Mouse (Mus musculus) lung, embryonic 14.5 days (tissue): Measurements from ENCODE around the gene Vps33b. TPM values are rescaled to one million over a fixed set of nuclear protein-coding genes. Genes with fewer than 3 reads are reported as not detected.
A peak's percentile ranks its signal among the peaks of the same experiment; 100 is the strongest.

Experiments
- ATAC-seq: fragments of 200-750 bp; cut with Nextera tagmentation; 2 replicates; pipeline ENCODE4 v1.8.0; 2017; ENCODE audit warnings: mild to moderate bottlenecking, moderate TSS enrichment, moderate library complexity; ENCODE audit not compliant: insufficient read depth
- DNase-seq: peaks from one replicate; pipeline ENCODE4 v3.0.0-alpha.2; 2015
- H3K27ac ChIP-seq: fragments of 300-500 bp; sonication (generic); 2 replicates; pipeline ENCODE4 v1.5.1; 2014; ENCODE audit warnings: low read depth, mild to moderate bottlenecking, moderate library complexity
- H3K27me3 ChIP-seq: fragments of 300-500 bp; sonication (generic); 2 replicates; pipeline ENCODE4 v1.6.1; 2014; ENCODE audit warnings: low read length, control low read depth; ENCODE audit not compliant: insufficient read depth
- H3K36me3 ChIP-seq: fragments of 300-500 bp; sonication (generic); 2 replicates; pipeline ENCODE4 v1.6.1; 2014; ENCODE audit warnings: control low read depth; ENCODE audit not compliant: insufficient read depth
- H3K4me1 ChIP-seq: fragments of 300-500 bp; sonication (generic); 2 replicates; pipeline ENCODE4 v1.6.1; 2014; ENCODE audit warnings: antibody characterized with exemption, control low read depth; ENCODE audit not compliant: insufficient read depth
- H3K4me2 ChIP-seq: fragments of 300-500 bp; sonication (generic); 2 replicates; pipeline ENCODE4 v1.6.1; 2014; ENCODE audit warnings: mild to moderate bottlenecking
- H3K4me3 ChIP-seq: fragments of 300-500 bp; sonication (generic); 2 replicates; pipeline ENCODE4 v1.5.1; 2014; ENCODE audit warnings: low read depth, low read length
- H3K9ac ChIP-seq: fragments of 300-500 bp; sonication (generic); 2 replicates; pipeline ENCODE4 v1.6.1; 2014
- H3K9me3 ChIP-seq: fragments of 300-500 bp; sonication (generic); 2 replicates; pipeline ENCODE4 v1.6.1; 2016; ENCODE audit warnings: low read depth, low read length, control low read depth
- CTCF ChIP-seq: IDR thresholded peaks from 2 replicates; pipeline ENCODE4 v1.5.1; 2016; ENCODE audit warnings: antibody characterized with exemption, low read depth
- WGBS: fragments of 180-500 bp; shearing (Covaris S2); extraction: QIAGEN DNeasy Blood & Tissue Kit; methylation state at CpG from one replicate; pipeline ENCODE4 v1.1.7; 2014; 5-methylcytosine and 5-hydroxymethylcytosine counted together
- polyA plus RNA-seq: library from polyadenylated mRNA; unstranded; fragments of >200 nt; fragmentation: Nextera tagmentation; extraction: Ambion mirVana; gene quantifications from 2 replicates; pipeline ENCODE4 v1.2.1, GENCODE M21; 2014

Vps33b gene
- polyA plus RNA-seq, 1 experiment from 2014 or later: 11.6 TPM

GRCm38 (mm10) chr7:80232489-80233029 lies 36.9 kb upstream of the Vps33b start, which contains the start of the genes Cib1 and Gdpgp1:
Gene Cib1 (minus strand): TSS chr7:80232813.
Gene Gdpgp1 (plus strand): TSS chr7:80232865.
- Histone ChIP-seq H3K4me3 (peak within 1 kb of the TSS; percentile 66), H3K27ac (peak within 1 kb of the TSS; percentile 67), H3K4me2 (peak within 1 kb of the TSS; percentile 97), H3K9me3 (no peaks in the 10 kb centered on the region), H3K9ac (peak within 1 kb of the TSS; percentile 56), H3K36me3 (peaks cover 9% of the 10 kb centered on the region; the same call in 1 of the 2 replicates), H3K4me1 (0 out of 2 replicates have a peak, but pooled peaks cover 3% of the 10 kb centered on the region), H3K27me3 (no peaks in the 10 kb centered on the region)
- under 1% methylated on average over 56 of the region's 56 CpGs for whole genome bisulfite sequencing
- ATAC-seq: peak; percentile 99
- no peak for TF ChIP-seq CTCF
- DNase-seq: peak; percentile 99

- no peak overlapping the region for H3K9ac ChIP-seq
- peak overlapping the region; percentile 97 for H3K4me2 ChIP-seq
- H3K9me3 ChIP-seq: no peaks in the 10 kb centered on the region
- H3K4me1 ChIP-seq: 0 out of 2 replicates have a peak, but pooled peaks cover 3% of the 10 kb centered on the region
- WGBS: 66% methylated on average over 9 of the region's 9 CpGs
- no peaks in the 10 kb centered on the region for H3K27me3 ChIP-seq
- H3K4me3 ChIP-seq: peak overlapping the region; percentile 66; the same call in 1 of the 2 replicates
- DNase-seq: no peak
- H3K36me3 ChIP-seq: peaks cover 6% of the 10 kb centered on the region; the same call in 1 of the 2 replicates
- TF ChIP-seq CTCF: no peak
- no peak for ATAC-seq
- no peak overlapping the region for H3K27ac ChIP-seq
Measured at GRCm38 (mm10) chr7:80233799-80234198, 35.6 kb upstream of the Vps33b start.

GRCm38 (mm10) chr7:80238542-80238941 lies 30.9 kb upstream of the Vps33b start:
- H3K9ac ChIP-seq: no peak overlapping the region
- H3K4me1 ChIP-seq: no peaks in the 10 kb centered on the region
- no peak for ATAC-seq
- H3K27me3 ChIP-seq: no peaks in the 10 kb centered on the region
- TF ChIP-seq CTCF: no peak
- no peak for DNase-seq
- no peak overlapping the region for H3K4me3 ChIP-seq
- no peak overlapping the region for H3K4me2 ChIP-seq
- H3K27ac ChIP-seq: no peak overlapping the region
- 87% methylated on average over 10 of the region's 10 CpGs for WGBS
- no peaks in the 10 kb centered on the region for H3K9me3 ChIP-seq
- peaks cover 20% of the 10 kb centered on the region for H3K36me3 ChIP-seq

- no peak overlapping the region for H3K4me2 ChIP-seq
- H3K9me3 ChIP-seq: no peaks in the 10 kb centered on the region
- TF ChIP-seq CTCF: no peak
- H3K9ac ChIP-seq: no peak overlapping the region
- 52% methylated on average over 4 of the region's 4 CpGs for WGBS
- H3K27ac ChIP-seq: peak overlapping the region; percentile 67; the same call in 1 of the 2 replicates
- no peaks in the 10 kb centered on the region for H3K27me3 ChIP-seq
- no peaks in the 10 kb centered on the region for H3K4me1 ChIP-seq
- peaks cover 20% of the 10 kb centered on the region for H3K36me3 ChIP-seq
- DNase-seq: no peak
- ATAC-seq: no peak
- no peak overlapping the region for H3K4me3 ChIP-seq
Measured at GRCm38 (mm10) chr7:80241661-80242060, 27.8 kb upstream of the Vps33b start.

- no peaks in the 10 kb centered on the region for H3K4me1 ChIP-seq
- peaks cover 8% of the 10 kb centered on the region; the same call in 1 of the 2 replicates for H3K36me3 ChIP-seq
- WGBS: 83% methylated on average over 4 of the region's 4 CpGs
- no peak for ATAC-seq
- no peak overlapping the region for H3K4me2 ChIP-seq
- no peak for DNase-seq
- no peak overlapping the region for H3K27ac ChIP-seq
- no peak overlapping the region for H3K4me3 ChIP-seq
- no peak for TF ChIP-seq CTCF
- no peak overlapping the region for H3K9ac ChIP-seq
- H3K27me3 ChIP-seq: no peaks in the 10 kb centered on the region
- H3K9me3 ChIP-seq: no peaks in the 10 kb centered on the region
Measured at GRCm38 (mm10) chr7:80244851-80245250, 24.6 kb upstream of the Vps33b start.

- TF ChIP-seq CTCF: peak; percentile 43
- Histone ChIP-seq H3K9me3 (no peaks in the 10 kb centered on the region), H3K27me3 (no peaks in the 10 kb centered on the region), H3K4me1 (no peaks in the 10 kb centered on the region), H3K4me3 (peak within 1 kb of the TSS; percentile 55), H3K27ac (peak within 1 kb of the TSS; percentile 81), H3K36me3 (no peaks in the 10 kb centered on the region), H3K9ac (peak within 1 kb of the TSS; percentile 60), H3K4me2 (peak within 1 kb of the TSS; percentile 66)
- under 1% methylated on average over 48 of the region's 48 CpGs for WGBS
- peak; percentile 97 for ATAC-seq
- DNase-seq: peak; percentile 100
Measured at GRCm38 (mm10) chr7:80246148-80246721, 23.2 kb upstream of the Vps33b start, which contains the start of gene Ttll13. Gene Ttll13 (plus strand): TSS chr7:80246376.

GRCm38 (mm10) chr7:80246859-80247258 lies 22.6 kb upstream of the Vps33b start:
- 31% methylated on average over 7 of the region's 7 CpGs for WGBS
- Histone ChIP-seq H3K4me2 (peak overlapping the region; percentile 66), H3K27me3 (no peaks in the 10 kb centered on the region), H3K27ac (0 out of 2 replicates have a peak overlapping the region, but pooled peaks have one; percentile 81), H3K36me3 (no peaks in the 10 kb centered on the region), H3K4me3 (peak overlapping the region; percentile 55), H3K9ac (peak overlapping the region; percentile 60), H3K9me3 (no peaks in the 10 kb centered on the region), H3K4me1 (no peaks in the 10 kb centered on the region)
- TF ChIP-seq CTCF: no peak
- no peak for ATAC-seq
- no peak for DNase-seq
